Mouse (Mus musculus) neural tube, embryonic 12.5 days (tissue): ENCODE data around the gene Nktr. TPM values are rescaled to one million over a fixed set of nuclear protein-coding genes. Genes with fewer than 3 reads are reported as not detected.

Experiments used
- ATAC-seq: fragments of 200-750 bp; cut with Nextera tagmentation; 2 replicates; pipeline ENCODE4 v1.8.0; 2017; ENCODE audit warnings: low read depth, mild to moderate bottlenecking, moderate TSS enrichment, moderate library complexity; ENCODE audit not compliant: low FRiP score
- H3K27ac ChIP-seq: fragments of 300-500 bp; sonication (generic); 2 replicates; pipeline ENCODE4 v1.5.1; 2016
- H3K27me3 ChIP-seq: fragments of 300-500 bp; sonication (generic); replicated peaks from 2 replicates; pipeline ENCODE4 v1.6.1; 2016; ENCODE audit warnings: mild to moderate bottlenecking
- H3K36me3 ChIP-seq: fragments of 300-500 bp; sonication (generic); 2 replicates; pipeline ENCODE4 v1.6.1; 2016; ENCODE audit warnings: mild to moderate bottlenecking
- H3K4me1 ChIP-seq: fragments of 300-500 bp; sonication (generic); 2 replicates; pipeline ENCODE4 v1.6.1; 2016
- H3K4me2 ChIP-seq: fragments of 300-500 bp; sonication (generic); replicated peaks from 2 replicates; pipeline ENCODE4 v1.6.1; 2016; ENCODE audit warnings: mild to moderate bottlenecking
- H3K4me3 ChIP-seq: fragments of 300-500 bp; sonication (generic); 2 replicates; pipeline ENCODE4 v1.5.1; 2016
- H3K9ac ChIP-seq: fragments of 300-500 bp; sonication (generic); 2 replicates; pipeline ENCODE4 v1.6.1; 2016; ENCODE audit warnings: mild to moderate bottlenecking
- H3K9me3 ChIP-seq: fragments of 300-500 bp; sonication (generic); 2 replicates; pipeline ENCODE4 v1.6.1; 2016; ENCODE audit warnings: mild to moderate bottlenecking
- WGBS: fragments of 180-500 bp; shearing (Covaris S2); methylation state at CpG from one replicate; pipeline ENCODE4 v1.1.7; 2016; 5-methylcytosine and 5-hydroxymethylcytosine counted together
- polyA plus RNA-seq: library from polyadenylated mRNA; unstranded; fragments of >200 nt; fragmentation: Nextera tagmentation; extraction: Ambion mirVana; gene quantifications from 2 replicates; pipeline ENCODE4 v1.2.1, GENCODE M21; 2016

Nktr gene
- 57.6 and 64.5 TPM in 2 replicates for polyA plus RNA-seq

GRCm38 (mm10) chr9:121718792-121719318, at the start of gene Nktr:
TSS of gene Nktr (plus strand) at chr9:121719169.
- H3K9ac ChIP-seq = peak within 1 kb of the TSS; percentile 96
- under 1% methylated on average over 61 of the region's 61 CpGs for WGBS
- H3K4me1 ChIP-seq = peaks cover 11% of the 10 kb centered on the region
- H3K9me3 ChIP-seq = no peaks in the 10 kb centered on the region
- peak; percentile 99 for ATAC-seq
- H3K4me3 ChIP-seq = peak within 1 kb of the TSS; percentile 93
- peak within 1 kb of the TSS; percentile 92 for H3K27ac ChIP-seq
- 0 out of 2 replicates have a peak, but pooled peaks cover 1% of the 10 kb centered on the region for H3K36me3 ChIP-seq
- H3K27me3 ChIP-seq = no peaks in the 10 kb centered on the region
- peak within 1 kb of the TSS; percentile 90 for H3K4me2 ChIP-seq

GRCm38 (mm10) chr9:121669348-121669791, 49.6 kb upstream of the Nktr start:
- peak overlapping the region; percentile 62 for H3K4me2 ChIP-seq
- peaks cover 33% of the 10 kb centered on the region for H3K27me3 ChIP-seq
- peak overlapping the region; percentile 27 for H3K4me3 ChIP-seq
- ATAC-seq = peak; percentile 55; the same call in 1 of the 2 replicates
- H3K9me3 ChIP-seq = no peaks in the 10 kb centered on the region
- 0 out of 2 replicates have a peak overlapping the region, but pooled peaks have one; percentile 29 for H3K9ac ChIP-seq
- H3K4me1 ChIP-seq = peaks cover 17% of the 10 kb centered on the region
- H3K27ac ChIP-seq = no peak overlapping the region
- no peaks in the 10 kb centered on the region for H3K36me3 ChIP-seq
- WGBS = under 1% methylated on average over 28 of the region's 28 CpGs

GRCm38 (mm10) chr9:121671300-121671699, 47.7 kb upstream of the Nktr start:
- H3K9ac ChIP-seq = no peak overlapping the region
- no peaks in the 10 kb centered on the region for H3K36me3 ChIP-seq
- no peak overlapping the region for H3K4me2 ChIP-seq
- H3K9me3 ChIP-seq = no peaks in the 10 kb centered on the region
- ATAC-seq = no peak
- H3K4me1 ChIP-seq = peaks cover 17% of the 10 kb centered on the region
- peaks cover 33% of the 10 kb centered on the region for H3K27me3 ChIP-seq
- H3K27ac ChIP-seq = no peak overlapping the region
- WGBS = 19% methylated on average over 7 of the region's 7 CpGs
- H3K4me3 ChIP-seq = no peak overlapping the region

- Histone ChIP-seq H3K4me2 (no peak overlapping the region), H3K36me3 (no peaks in the 10 kb centered on the region), H3K9me3 (no peaks in the 10 kb centered on the region), H3K4me1 (peaks cover 17% of the 10 kb centered on the region), H3K27ac (no peak overlapping the region), H3K27me3 (peaks cover 33% of the 10 kb centered on the region), H3K4me3 (no peak overlapping the region), H3K9ac (no peak overlapping the region)
- WGBS = 67% methylated on average over 5 of the region's 5 CpGs
- no peak for ATAC-seq
Observed at GRCm38 (mm10) chr9:121672311-121672710, 46.7 kb upstream of the Nktr start.

- H3K4me1 ChIP-seq = peaks cover 17% of the 10 kb centered on the region
- no peak overlapping the region for H3K4me3 ChIP-seq
- H3K9ac ChIP-seq = no peak overlapping the region
- no peaks in the 10 kb centered on the region for H3K9me3 ChIP-seq
- 86% methylated on average over 5 of the region's 5 CpGs for WGBS
- H3K27ac ChIP-seq = no peak overlapping the region
- no peaks in the 10 kb centered on the region for H3K36me3 ChIP-seq
- H3K27me3 ChIP-seq = peaks cover 21% of the 10 kb centered on the region
- ATAC-seq = no peak
- no peak overlapping the region for H3K4me2 ChIP-seq
Observed at GRCm38 (mm10) chr9:121673716-121674115, 45.3 kb upstream of the Nktr start.

GRCm38 (mm10) chr9:121675011-121675410, 44.0 kb upstream of the Nktr start:
- H3K4me3 ChIP-seq = no peak overlapping the region
- no peak overlapping the region for H3K9ac ChIP-seq
- 83% methylated on average over 9 of the region's 9 CpGs for WGBS
- no peak overlapping the region for H3K4me2 ChIP-seq
- H3K27me3 ChIP-seq = peaks cover 9% of the 10 kb centered on the region; the same call in 1 of the 2 replicates
- H3K27ac ChIP-seq = no peak overlapping the region
- no peaks in the 10 kb centered on the region for H3K36me3 ChIP-seq
- H3K9me3 ChIP-seq = no peaks in the 10 kb centered on the region
- no peak for ATAC-seq
- peaks cover 7% of the 10 kb centered on the region for H3K4me1 ChIP-seq

GRCm38 (mm10) chr9:121675556-121675955, 43.4 kb upstream of the Nktr start:
- ATAC-seq = no peak
- H3K4me2 ChIP-seq = no peak overlapping the region
- no peaks in the 10 kb centered on the region for H3K36me3 ChIP-seq
- H3K4me1 ChIP-seq = 0 out of 2 replicates have a peak, but pooled peaks cover 2% of the 10 kb centered on the region
- no peak overlapping the region for H3K9ac ChIP-seq
- H3K27ac ChIP-seq = no peak overlapping the region
- H3K27me3 ChIP-seq = peaks cover 3% of the 10 kb centered on the region; the same call in 1 of the 2 replicates
- no peaks in the 10 kb centered on the region for H3K9me3 ChIP-seq
- 78% methylated on average over 2 of the region's 2 CpGs for WGBS
- no peak overlapping the region for H3K4me3 ChIP-seq

- no peaks in the 10 kb centered on the region for H3K27me3 ChIP-seq
- H3K9ac ChIP-seq = no peak overlapping the region
- H3K27ac ChIP-seq = no peak overlapping the region
- no peaks in the 10 kb centered on the region for H3K9me3 ChIP-seq
- ATAC-seq = no peak
- no peaks in the 10 kb centered on the region for H3K4me1 ChIP-seq
- H3K4me3 ChIP-seq = no peak overlapping the region
- no peak overlapping the region for H3K4me2 ChIP-seq
- 74% methylated on average over 4 of the region's 4 CpGs for WGBS
- H3K36me3 ChIP-seq = peaks cover 4% of the 10 kb centered on the region
Observed at GRCm38 (mm10) chr9:121677069-121677468, 41.9 kb upstream of the Nktr start.

GRCm38 (mm10) chr9:121677476-121677875, 41.5 kb upstream of the Nktr start:
- Histone ChIP-seq H3K9ac (no peak overlapping the region), H3K27ac (no peak overlapping the region), H3K36me3 (peaks cover 8% of the 10 kb centered on the region), H3K9me3 (no peaks in the 10 kb centered on the region), H3K4me3 (no peak overlapping the region), H3K4me1 (no peaks in the 10 kb centered on the region), H3K27me3 (no peaks in the 10 kb centered on the region), H3K4me2 (no peak overlapping the region)
- no peak for ATAC-seq
- WGBS = 80% methylated on average over 8 of the region's 8 CpGs

GRCm38 (mm10) chr9:121679549-121679948, 39.4 kb upstream of the Nktr start:
- Histone ChIP-seq H3K9me3 (no peaks in the 10 kb centered on the region), H3K9ac (no peak overlapping the region), H3K4me2 (no peak overlapping the region), H3K4me1 (no peaks in the 10 kb centered on the region), H3K36me3 (peaks cover 23% of the 10 kb centered on the region), H3K4me3 (no peak overlapping the region), H3K27me3 (no peaks in the 10 kb centered on the region), H3K27ac (no peak overlapping the region)
- 20% methylated on average over 6 of the region's 6 CpGs for WGBS
- ATAC-seq = peak; percentile 58; the same call in 1 of the 2 replicates

GRCm38 (mm10) chr9:121681191-121681590, 37.8 kb upstream of the Nktr start:
- Histone ChIP-seq H3K4me2 (no peak overlapping the region), H3K4me3 (no peak overlapping the region), H3K9me3 (no peaks in the 10 kb centered on the region), H3K36me3 (peaks cover 37% of the 10 kb centered on the region), H3K9ac (no peak overlapping the region), H3K27ac (no peak overlapping the region), H3K27me3 (no peaks in the 10 kb centered on the region), H3K4me1 (no peaks in the 10 kb centered on the region)
- no peak for ATAC-seq
- WGBS = 78% methylated on average over 8 of the region's 8 CpGs

- Histone ChIP-seq H3K27ac (no peak overlapping the region), H3K4me2 (no peak overlapping the region), H3K9me3 (no peaks in the 10 kb centered on the region), H3K36me3 (peaks cover 44% of the 10 kb centered on the region), H3K4me1 (no peaks in the 10 kb centered on the region), H3K9ac (no peak overlapping the region), H3K4me3 (no peak overlapping the region), H3K27me3 (no peaks in the 10 kb centered on the region)
- WGBS = 79% methylated on average over 18 of the region's 18 CpGs
- ATAC-seq = no peak
Observed at GRCm38 (mm10) chr9:121682037-121682680, 36.8 kb upstream of the Nktr start.
